Mouse (Mus musculus) olfactory bulb, adult 2 months (tissue): ENCODE results near the gene Dcst2. TPM values are rescaled to one million over a fixed set of nuclear protein-coding genes. Genes with fewer than 3 reads are reported as not detected.

ENCODE experiments used
- H3K27ac ChIP-seq: fragments of 200-500 bp; 2 replicates; pipeline ENCODE4 v1.5.1; 2012; ENCODE audit warnings: low read depth, low read length; ENCODE audit not compliant: insufficient read depth
- H3K4me1 ChIP-seq: fragments of 200-500 bp; 2 replicates; pipeline ENCODE4 v1.6.1; 2012; ENCODE audit warnings: low read length; ENCODE audit not compliant: control insufficient read depth, insufficient read depth
- H3K4me3 ChIP-seq: fragments of 200-500 bp; 2 replicates; pipeline ENCODE4 v1.5.1; 2012; ENCODE audit warnings: mild to moderate bottlenecking, low read depth, low read length, moderate library complexity; ENCODE audit not compliant: insufficient read depth
- CTCF ChIP-seq: fragments of 200-500 bp; IDR thresholded peaks from 2 replicates; pipeline ENCODE4 v1.5.1; 2012; ENCODE audit warnings: low read depth, mild to moderate bottlenecking, low read length, moderate library complexity; ENCODE audit not compliant: insufficient read depth
- POLR2A ChIP-seq: fragments of 200-500 bp; IDR thresholded peaks from 2 replicates; pipeline ENCODE4 v1.6.1; 2012; ENCODE audit warnings: mild to moderate bottlenecking, low read depth, low read length, moderate library complexity; ENCODE audit not compliant: insufficient read depth
- WGBS: fragments of 180-500 bp; shearing (Covaris S2); methylation state at CpG from one replicate; pipeline ENCODE4 v1.1.7; 2018; 5-methylcytosine and 5-hydroxymethylcytosine counted together
- polyA plus RNA-seq: library from polyadenylated mRNA; stranded (reverse); fragments of >200 nt; gene quantifications from 2 replicates; pipeline ENCODE4 v1.2.4, GENCODE M21; 2012; ENCODE audit warnings: low replicate concordance; ENCODE audit not compliant: missing spikeins, insufficient read depth, insufficient read length

Dcst2 gene
- polyA plus RNA-seq, 1 experiment: not detected

DNA sequence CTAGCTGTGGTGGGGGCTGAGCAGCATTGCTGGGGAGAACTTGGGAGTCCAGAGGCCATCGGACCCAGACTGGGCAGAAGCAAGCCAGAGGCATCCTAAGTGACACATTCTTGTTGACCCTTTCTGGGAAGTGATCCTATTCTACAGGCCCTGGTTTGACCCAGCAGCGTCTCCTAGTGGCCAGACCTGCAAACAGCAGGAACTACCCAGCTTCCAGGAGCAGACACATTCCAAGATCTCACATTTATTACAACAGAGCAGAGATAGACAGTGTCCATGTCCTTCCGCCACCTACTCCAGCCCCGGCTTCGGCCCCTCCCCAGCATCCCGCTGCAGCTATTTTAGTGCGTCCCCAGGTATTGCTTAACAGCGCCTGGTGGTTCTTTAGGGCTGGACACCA lies 22.4 kb upstream of the Dcst2 start:
- TF ChIP-seq CTCF: peak; percentile 46
- no peak for TF ChIP-seq POLR2A
- Histone ChIP-seq H3K4me1 (peaks cover 16% of the 10 kb centered on the region), H3K27ac (no peak overlapping the region), H3K4me3 (no peak overlapping the region)
- 44% methylated on average over 8 of the region's 8 CpGs for WGBS

DNA sequence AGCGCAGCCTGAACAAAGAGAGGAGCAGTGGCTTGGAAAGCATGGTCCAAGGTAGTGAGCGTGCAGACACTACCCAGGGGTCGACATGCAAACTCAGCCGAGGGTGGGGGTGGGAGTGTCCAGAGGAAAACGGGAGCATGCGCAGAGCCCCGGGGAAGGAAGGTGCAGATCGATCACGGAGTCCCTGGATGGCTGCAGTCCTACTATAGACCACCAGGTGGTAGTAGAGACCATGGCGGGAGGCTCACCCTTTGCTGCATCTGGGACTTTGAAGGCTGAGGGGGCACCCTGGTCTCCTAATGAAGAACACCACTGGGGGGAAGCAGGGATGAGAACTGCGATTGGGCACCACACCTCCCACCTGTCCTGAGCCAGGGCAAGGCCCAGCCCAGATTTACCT lies 21.3 kb upstream of the Dcst2 start:
- Histone ChIP-seq H3K4me3 (peak overlapping the region; percentile 23; the same call in 1 of the 2 replicates), H3K4me1 (peaks cover 16% of the 10 kb centered on the region), H3K27ac (no peak overlapping the region)
- 8% methylated on average over 11 of the region's 11 CpGs for WGBS
- TF ChIP-seq CTCF (peak; percentile 78), POLR2A (no peak)

DNA sequence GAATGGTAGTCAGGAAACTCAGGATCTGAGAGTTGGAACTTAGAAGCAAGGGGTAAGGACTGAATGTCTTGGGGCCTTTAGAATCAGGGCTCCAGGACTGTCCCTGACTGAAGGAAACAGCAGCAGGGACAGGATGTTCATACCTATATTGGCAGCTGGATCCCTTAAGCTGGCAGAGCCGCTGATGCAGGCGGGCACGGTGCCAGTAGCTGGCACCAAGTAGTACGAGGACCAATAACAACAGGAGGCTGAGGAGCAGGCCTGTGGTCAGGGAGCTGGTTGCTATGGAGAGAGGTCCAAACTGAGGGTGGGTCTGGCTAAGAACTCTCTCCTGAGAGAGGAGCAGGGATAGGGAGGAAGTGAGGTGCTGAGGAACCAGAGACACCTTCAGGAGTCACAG lies 20.0 kb upstream of the Dcst2 start:
- peaks cover 16% of the 10 kb centered on the region for H3K4me1 ChIP-seq
- no peak overlapping the region for H3K27ac ChIP-seq
- no peak for TF ChIP-seq CTCF
- no peak for TF ChIP-seq POLR2A
- no peak overlapping the region for H3K4me3 ChIP-seq
- 40% methylated on average over 4 of the region's 4 CpGs for WGBS

DNA sequence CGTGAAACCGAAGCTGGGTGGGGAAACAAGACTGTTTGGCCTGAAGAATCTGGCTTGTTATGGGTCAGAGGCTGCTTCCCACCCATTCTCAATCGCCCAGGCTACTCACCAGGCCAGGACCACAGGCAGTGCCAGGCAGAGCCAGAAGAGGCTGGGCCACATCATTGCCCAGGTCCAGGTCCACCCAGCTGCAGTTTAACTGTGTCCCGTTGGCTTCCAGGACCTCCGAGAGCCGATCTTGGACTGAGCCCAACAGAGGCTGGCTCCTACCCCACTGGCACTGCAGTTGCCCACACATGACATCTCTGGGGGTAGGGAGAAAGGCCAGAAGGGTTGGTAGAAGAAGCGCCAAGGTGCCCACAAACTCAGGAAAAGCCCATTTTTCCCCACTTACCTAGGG lies 18.5 kb upstream of the Dcst2 start:
- no peak overlapping the region for H3K27ac ChIP-seq
- H3K4me3 ChIP-seq: no peak overlapping the region
- TF ChIP-seq POLR2A: no peak
- no peak for TF ChIP-seq CTCF
- peaks cover 9% of the 10 kb centered on the region for H3K4me1 ChIP-seq
- 53% methylated on average over 7 of the region's 7 CpGs for WGBS

DNA sequence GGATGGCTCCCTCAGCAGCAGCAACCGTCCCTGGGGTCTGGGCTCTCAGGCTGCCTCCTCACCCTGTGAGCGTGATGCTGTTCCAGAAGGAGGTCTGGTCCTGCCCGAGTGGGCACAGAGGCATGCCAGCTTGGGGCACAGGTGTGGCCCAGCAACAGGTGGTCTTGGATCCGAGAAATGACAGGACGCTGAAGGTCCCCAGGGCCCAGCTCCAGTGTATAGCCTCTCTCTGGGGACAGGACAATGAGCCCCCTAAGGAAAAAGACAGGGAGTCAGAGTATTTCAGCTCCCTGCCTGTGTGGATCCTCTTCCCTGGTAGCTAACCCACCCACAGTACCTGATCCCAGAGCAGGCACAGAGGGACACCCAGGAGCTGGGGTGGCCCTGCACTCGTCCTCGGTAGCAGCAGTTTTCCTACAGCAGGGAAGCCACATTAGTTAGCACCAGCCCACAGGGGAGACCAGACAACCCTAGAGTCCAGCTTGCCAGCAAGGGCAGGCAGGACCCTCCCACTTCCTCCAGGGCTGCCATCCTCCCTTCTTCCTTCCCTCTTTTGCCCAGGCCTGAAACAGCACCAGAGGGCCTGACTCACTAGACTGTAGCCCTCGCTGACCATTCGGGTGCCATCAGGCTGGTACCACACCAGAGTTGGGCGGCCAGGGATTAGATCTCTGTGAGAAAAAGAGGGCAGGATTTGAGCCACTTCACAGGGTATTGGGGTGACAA lies 14.8 kb upstream of the Dcst2 start:
- Histone ChIP-seq H3K4me1 (peaks cover 12% of the 10 kb centered on the region), H3K4me3 (no peak overlapping the region), H3K27ac (no peak overlapping the region)
- WGBS: 88% methylated on average over 10 of the region's 10 CpGs
- TF ChIP-seq CTCF (no peak), POLR2A (no peak)

DNA sequence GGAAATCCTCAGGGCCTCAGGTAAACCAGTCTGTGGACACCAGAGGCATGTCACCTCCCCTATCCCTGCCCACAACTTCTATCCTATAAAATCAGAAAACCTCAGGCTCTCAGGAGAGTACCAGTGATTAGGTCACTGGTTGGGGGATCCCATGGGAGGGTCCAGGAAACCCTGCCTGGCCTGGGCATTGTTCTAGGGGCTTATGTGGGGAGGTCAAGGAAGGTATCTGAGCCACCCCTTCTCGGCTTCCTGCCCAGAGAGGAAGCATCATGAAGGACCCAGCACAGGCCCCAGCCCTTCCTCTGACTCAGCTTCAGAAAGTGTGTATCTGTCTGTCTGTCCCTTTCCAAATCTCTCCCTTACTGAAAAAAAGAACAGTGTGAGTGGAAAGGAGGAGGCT lies 13.9 kb upstream of the Dcst2 start:
- H3K27ac ChIP-seq: no peak overlapping the region
- WGBS: 82% methylated on average over 1 of the region's 1 CpGs

DNA sequence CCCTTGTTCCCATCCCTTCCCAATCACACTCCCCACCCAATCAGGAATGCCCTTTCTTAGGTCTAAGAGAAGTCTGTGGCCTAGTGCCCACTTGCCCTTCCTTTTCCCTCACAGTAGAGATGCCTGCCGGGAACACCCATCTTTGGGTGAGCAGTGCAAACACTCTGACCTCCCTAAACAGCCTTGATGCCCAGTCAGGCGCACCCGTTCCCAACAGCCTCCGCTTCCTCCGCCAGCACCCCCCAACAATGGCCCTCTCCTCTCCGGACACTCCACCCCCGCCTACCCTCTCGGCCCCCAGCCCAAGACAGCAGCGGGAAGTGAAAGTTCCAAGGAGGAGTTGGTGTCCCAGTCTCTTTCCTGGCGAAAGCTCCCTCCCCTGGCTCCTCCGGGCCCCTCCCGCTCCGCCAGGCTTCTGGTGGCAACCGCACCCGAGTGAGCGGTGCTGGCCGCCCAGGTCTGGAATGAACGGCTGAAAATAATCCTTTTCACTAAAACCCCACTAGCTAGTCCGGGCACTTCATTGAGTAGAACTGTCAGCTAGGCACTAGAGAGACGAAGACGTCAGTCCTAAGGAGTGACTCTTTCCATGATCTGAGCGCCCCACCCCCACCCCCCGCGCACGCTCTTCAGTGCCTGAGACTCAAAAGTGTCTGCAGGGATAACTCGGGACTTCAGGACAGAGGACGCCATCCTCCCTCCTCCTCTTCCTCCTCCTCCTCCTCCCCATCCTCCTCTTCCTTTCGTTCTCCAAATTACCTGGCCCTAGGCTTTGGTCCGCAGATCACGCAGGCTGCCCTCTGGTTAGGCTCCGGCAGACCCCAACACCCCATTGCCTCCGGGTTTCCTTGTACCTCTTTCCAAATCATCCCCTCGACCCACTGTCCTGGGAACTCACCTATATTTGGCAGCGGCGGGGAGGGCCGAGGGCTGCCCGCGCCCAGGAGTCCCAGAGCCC lies 12.6 kb upstream of the Dcst2 start:
- Histone ChIP-seq H3K4me1 (peaks cover 12% of the 10 kb centered on the region), H3K27ac (0 out of 2 replicates have a peak overlapping the region, but pooled peaks have one; percentile 13), H3K4me3 (peak overlapping the region; percentile 53)
- TF ChIP-seq CTCF (no peak), POLR2A (no peak)
- WGBS: 2% methylated on average over 38 of the region's 38 CpGs

More for the DNA sequence above, 13.9 kb upstream of the Dcst2 start:
- no peak for TF ChIP-seq POLR2A
- TF ChIP-seq CTCF: no peak
- H3K4me1 ChIP-seq: peaks cover 12% of the 10 kb centered on the region
- H3K4me3 ChIP-seq: no peak overlapping the region

DNA sequence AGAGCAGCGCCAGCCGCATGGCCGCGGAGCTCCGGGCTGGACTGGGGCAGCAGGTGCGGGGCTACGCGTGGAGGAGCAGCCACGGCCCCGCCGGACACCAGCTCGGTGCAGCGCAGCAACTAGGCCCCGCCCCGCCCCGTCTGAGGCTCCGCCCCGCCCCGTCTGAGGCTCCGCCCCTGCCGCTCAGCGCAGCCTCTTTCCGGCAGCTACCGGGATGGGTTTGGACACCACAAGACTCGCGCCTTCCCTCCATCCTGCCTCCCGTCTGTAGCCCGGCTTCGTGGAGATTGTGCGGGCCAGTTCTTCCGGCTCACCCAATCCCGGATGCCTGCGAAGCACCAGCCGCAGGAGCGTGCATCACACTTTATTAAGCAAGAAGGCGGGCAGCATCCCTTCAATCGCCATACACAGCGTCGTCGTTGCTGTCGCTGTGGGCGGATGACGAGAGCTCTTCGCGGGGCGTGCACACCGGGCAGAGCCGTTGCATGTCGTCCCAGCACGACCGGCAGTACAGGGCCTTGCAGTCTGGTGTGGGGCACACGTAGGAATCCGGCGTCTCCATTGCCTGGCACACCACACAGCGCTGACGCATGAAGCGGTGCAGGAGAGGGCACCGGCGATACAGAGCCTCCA lies 11.8 kb upstream of the Dcst2 start, which contains the start of gene Adam15:
Adam15 (minus strand) TSS at position 128 of the 633 bp plus-strand sequence.
- under 1% methylated on average over 59 of the region's 59 CpGs for WGBS
- H3K4me3 ChIP-seq: peak within 1 kb of the TSS; percentile 53
- H3K27ac ChIP-seq: peak within 1 kb of the TSS; percentile 48
- peaks cover 14% of the 10 kb centered on the region for H3K4me1 ChIP-seq
- no peak for TF ChIP-seq CTCF
- TF ChIP-seq POLR2A: no peak; the same call in 1 of the 2 replicates
